ENCODE assay signal across 8 mouse cellular contexts in genomic region chr11:24363418-24364364, GRCm38 (mm10).
DNase-seq lines count a peak whose midpoint lies in the region; ATAC-seq lines count a peak whose summit lies in the region.

No protein-coding gene starts in this region.

- H3K4me2 ChIP-seq in forebrain, embryonic 11.5 days (ENCODE audit: low read depth, low read length, severe bottlenecking) = no peak overlapping the region
- no peak overlapping the region for H3K4me2 ChIP-seq in hindbrain, embryonic 16.5 days (ENCODE audit: low read length)
- H3K4me2 ChIP-seq in neural tube, embryonic 13.5 days = no peak overlapping the region

- peak; percentile 20 to 36 for DNase-seq in left cerebral cortex, postnatal 36 days (ENCODE audit: low spot score in 2 of 2)
- no peak for DNase-seq in left cerebral cortex, postnatal 10 days (ENCODE audit: extremely low spot score in 1 of 2, low spot score in 2 of 2)
- DNase-seq in forebrain, embryonic 11.5 days (ENCODE audit: low spot score) = peak; percentile 61
- no peak for DNase-seq in gastrocnemius, postnatal 14 days
- no peak for DNase-seq in liver

- H3K36me3 ChIP-seq in forebrain, embryonic 11.5 days (ENCODE audit: control insufficient read depth, insufficient read depth, low read length) = no peaks in the 10 kb centered on the region
- no peaks in the 10 kb centered on the region for H3K36me3 ChIP-seq in hindbrain, embryonic 16.5 days (ENCODE audit: control insufficient read depth, insufficient read depth, low read length)
- H3K36me3 ChIP-seq in neural tube, embryonic 13.5 days = no peaks in the 10 kb centered on the region

- intact Hi-C loops in left cerebral cortex, postnatal 36 days (cut with DNase I) = no loop called here
- intact Hi-C loops in left cerebral cortex, postnatal 10 days (cut with DNase I) = no loop called here
- intact Hi-C loops in gastrocnemius, postnatal 14 days (cut with DNase I; ENCODE audit: low total_unique reads) = no loop called here

- no peak overlapping the region for H3K27ac ChIP-seq in forebrain, embryonic 11.5 days (ENCODE audit: low read depth, low read length)
- no peak overlapping the region for H3K27ac ChIP-seq in hindbrain, embryonic 16.5 days (ENCODE audit: low read depth, low read length)
- H3K27ac ChIP-seq in neural tube, embryonic 13.5 days (replicated peaks) = no peak overlapping the region

- H3K9ac ChIP-seq in forebrain, embryonic 11.5 days (ENCODE audit: low read length) = no peak overlapping the region
- H3K9ac ChIP-seq in hindbrain, embryonic 16.5 days (ENCODE audit: low read depth, low read length) = no peak overlapping the region
- H3K9ac ChIP-seq in neural tube, embryonic 13.5 days = no peak overlapping the region

- no peaks in the 10 kb centered on the region for H3K27me3 ChIP-seq in forebrain, embryonic 11.5 days (ENCODE audit: control insufficient read depth, insufficient read depth, low read length)
- 0 out of 2 replicates have a peak, but pooled peaks cover under 1% of the 10 kb centered on the region for H3K27me3 ChIP-seq in hindbrain, embryonic 16.5 days (replicated peaks; ENCODE audit: control insufficient read depth, insufficient read depth, low read length)
- peaks cover 12% of the 10 kb centered on the region for H3K27me3 ChIP-seq in neural tube, embryonic 13.5 days

- peaks cover 21% of the 10 kb centered on the region for H3K4me1 ChIP-seq in forebrain, embryonic 11.5 days (replicated peaks; ENCODE audit: control insufficient read depth, insufficient read depth, low read length)
- H3K4me1 ChIP-seq in hindbrain, embryonic 16.5 days (ENCODE audit: control insufficient read depth, insufficient read depth, low read depth, low read length) = peaks cover 4% of the 10 kb centered on the region; the same call in 1 of the 2 replicates
- H3K4me1 ChIP-seq in neural tube, embryonic 13.5 days (replicated peaks) = peaks cover 24% of the 10 kb centered on the region

- H3K4me3 ChIP-seq in forebrain, embryonic 11.5 days (ENCODE audit: low read depth, low read length) = no peak overlapping the region
- H3K4me3 ChIP-seq in hindbrain, embryonic 16.5 days (ENCODE audit: low read length) = no peak overlapping the region
- H3K4me3 ChIP-seq in neural tube, embryonic 13.5 days = no peak overlapping the region

- 59% methylated on average over 9 of the region's 9 CpGs for WGBS in forebrain, embryonic 11.5 days
- WGBS in hindbrain, embryonic 16.5 days = 59% methylated on average over 9 of the region's 9 CpGs
- 49% methylated on average over 9 of the region's 9 CpGs for WGBS in neural tube, embryonic 13.5 days

- peak; percentile 77 for ATAC-seq in forebrain, embryonic 11.5 days (replicated peaks; ENCODE audit: low FRiP score)
- peak; percentile 91 for ATAC-seq in hindbrain, embryonic 16.5 days
- ATAC-seq in neural tube, embryonic 13.5 days (ENCODE audit: low read depth) = peak; percentile 86
- no peak for ATAC-seq in megakaryocyte progenitor cell, adult 5-6 weeks (replicated peaks; ENCODE audit: poor library complexity)

- H3K9me3 ChIP-seq in forebrain, embryonic 11.5 days (ENCODE audit: control insufficient read depth, low read length) = no peaks in the 10 kb centered on the region
- H3K9me3 ChIP-seq in hindbrain, embryonic 16.5 days (ENCODE audit: control insufficient read depth, low read length) = no peaks in the 10 kb centered on the region
- no peaks in the 10 kb centered on the region for H3K9me3 ChIP-seq in neural tube, embryonic 13.5 days

Comparison
In these comparisons a context has a peak if more than half of its experiments do, and no peak if none do; other contexts are left out.
1. DNase-seq: peak in left cerebral cortex, postnatal 36 days (2 of 2) and forebrain, embryonic 11.5 days (single experiment); none in left cerebral cortex, postnatal 10 days (0 of 2), gastrocnemius, postnatal 14 days (single experiment) and liver (single experiment).